Mouse (Mus musculus): ENCODE data around the gene Prkcz. TPM values are rescaled to one million over a fixed set of nuclear protein-coding genes. Genes with fewer than 3 reads are reported as not detected.
A peak's percentile ranks its signal among the peaks of the same experiment; 100 is the strongest.

Gene Prkcz
- polyA plus RNA-seq, 1 experiment from 2014 or later: 62.3 TPM

DNA sequence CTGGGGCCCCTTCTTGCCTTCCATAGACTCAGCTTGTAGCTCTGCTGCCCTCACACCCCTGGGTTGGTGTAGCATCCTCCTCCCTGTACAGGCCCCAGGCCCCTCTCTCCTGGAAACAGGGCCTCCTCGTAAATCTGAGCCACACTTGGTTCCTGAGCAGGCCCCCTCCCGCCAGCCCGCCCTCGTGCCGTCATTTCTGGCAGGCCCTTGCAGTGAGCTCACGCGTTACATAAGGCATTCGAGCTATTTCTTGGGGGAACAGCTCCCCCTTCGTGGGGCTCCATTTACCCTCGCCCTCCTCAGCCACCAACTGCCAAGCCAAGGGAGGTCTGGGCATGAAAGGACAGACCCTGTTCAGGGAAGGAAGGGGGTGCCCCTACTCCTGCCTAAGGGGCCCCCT lies 127.3 kb downstream of the Prkcz start:
- H3K9me3 ChIP-seq: no peaks in the 10 kb centered on the region
- ATAC-seq (ENCODE audit: low read depth): peak; percentile 55
- H3K36me3 ChIP-seq: no peaks in the 10 kb centered on the region
- H3K9ac ChIP-seq: peak overlapping the region; percentile 65
- H3K4me2 ChIP-seq: no peak overlapping the region
- no peak overlapping the region for H3K4me3 ChIP-seq
- WGBS: 8% methylated on average over 10 of the region's 10 CpGs
- peaks cover 42% of the 10 kb centered on the region for H3K4me1 ChIP-seq (replicated peaks)
- H3K27me3 ChIP-seq: no peaks in the 10 kb centered on the region
- H3K27ac ChIP-seq (replicated peaks): peak overlapping the region; percentile 94

DNA sequence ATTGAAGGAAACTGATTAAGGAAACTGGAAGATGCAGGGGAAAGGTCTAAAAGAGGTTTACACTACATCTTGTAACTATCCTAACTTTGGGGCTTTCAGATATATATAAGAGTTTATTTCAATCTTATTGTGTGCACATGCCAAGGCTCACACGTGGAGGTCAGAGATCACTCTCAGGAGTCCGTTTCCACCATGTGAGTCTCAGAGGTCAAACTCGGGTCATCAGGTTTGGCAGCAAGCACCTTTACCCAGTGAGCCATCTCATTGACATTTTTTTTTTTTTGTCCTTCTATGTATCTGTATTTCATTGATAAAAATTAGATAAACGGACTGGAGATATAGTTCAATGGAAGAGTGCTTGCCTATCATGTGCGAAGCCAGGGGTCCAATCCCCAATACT lies 132.7 kb downstream of the Prkcz start:
- no peaks in the 10 kb centered on the region for H3K36me3 ChIP-seq
- no peaks in the 10 kb centered on the region for H3K27me3 ChIP-seq
- 78% methylated on average over 5 of the region's 5 CpGs for WGBS
- no peak for ATAC-seq (ENCODE audit: low read depth)
- no peak overlapping the region for H3K4me3 ChIP-seq
- H3K4me2 ChIP-seq: no peak overlapping the region
- no peak overlapping the region for H3K27ac ChIP-seq (replicated peaks)
- H3K4me1 ChIP-seq (replicated peaks): peaks cover 10% of the 10 kb centered on the region
- no peak overlapping the region for H3K9ac ChIP-seq
- no peaks in the 10 kb centered on the region for H3K9me3 ChIP-seq

DNA sequence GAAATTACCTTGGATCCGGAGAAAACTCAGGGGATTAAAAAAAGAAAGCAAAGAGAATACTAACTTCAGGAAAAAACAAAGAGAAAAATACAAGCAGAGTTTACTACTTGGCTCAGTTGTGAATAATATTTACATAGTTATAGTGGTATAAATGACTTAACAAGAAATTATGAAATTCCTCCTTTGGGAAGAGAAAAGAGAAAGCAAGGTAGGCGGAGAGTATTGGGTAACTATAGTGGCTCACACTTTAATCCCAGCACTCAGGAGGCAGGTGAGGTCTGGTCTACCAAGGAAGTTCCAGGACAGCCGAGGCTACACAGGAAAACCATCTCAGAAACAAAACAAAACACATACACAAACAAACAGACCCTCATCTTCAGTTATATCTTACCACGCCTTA lies 133.2 kb downstream of the Prkcz start:
- H3K9ac ChIP-seq: no peak overlapping the region
- H3K4me1 ChIP-seq (replicated peaks): peaks cover 7% of the 10 kb centered on the region; the same call in 1 of the 2 replicates
- H3K27me3 ChIP-seq: no peaks in the 10 kb centered on the region
- no peak overlapping the region for H3K4me3 ChIP-seq
- H3K4me2 ChIP-seq: no peak overlapping the region
- H3K36me3 ChIP-seq: no peaks in the 10 kb centered on the region
- no peaks in the 10 kb centered on the region for H3K9me3 ChIP-seq
- H3K27ac ChIP-seq (replicated peaks): no peak overlapping the region
- 89% methylated on average over 4 of the region's 4 CpGs for WGBS
- ATAC-seq (ENCODE audit: low read depth): no peak

DNA sequence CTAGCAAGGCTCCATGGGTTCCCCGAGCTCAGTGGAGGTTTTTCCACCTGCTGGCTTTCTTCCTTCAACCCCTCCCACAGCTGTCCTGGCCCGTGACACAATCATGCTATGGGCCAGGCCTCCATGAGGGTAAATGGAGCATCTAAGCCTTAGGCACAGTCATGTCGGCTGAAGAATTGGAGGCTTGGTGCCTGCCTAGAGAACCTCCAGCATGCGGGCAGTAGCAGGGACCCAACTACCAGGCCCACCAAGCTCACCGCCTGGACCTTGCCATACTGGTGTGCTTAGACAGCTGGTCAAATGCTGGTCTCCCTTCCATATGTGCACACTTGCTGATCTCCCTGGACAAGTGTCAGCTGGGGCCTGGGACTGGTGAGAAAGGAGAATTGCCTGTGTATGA lies 135.2 kb downstream of the Prkcz start:
- Histone ChIP-seq H3K27ac (replicated peaks) (no peak overlapping the region), H3K36me3 (no peaks in the 10 kb centered on the region), H3K4me3 (no peak overlapping the region), H3K9me3 (no peaks in the 10 kb centered on the region), H3K9ac (no peak overlapping the region), H3K27me3 (no peaks in the 10 kb centered on the region), H3K4me1 (replicated peaks) (peaks cover 17% of the 10 kb centered on the region), H3K4me2 (no peak overlapping the region)
- ATAC-seq (ENCODE audit: low read depth): no peak
- WGBS: 86% methylated on average over 5 of the region's 5 CpGs

DNA sequence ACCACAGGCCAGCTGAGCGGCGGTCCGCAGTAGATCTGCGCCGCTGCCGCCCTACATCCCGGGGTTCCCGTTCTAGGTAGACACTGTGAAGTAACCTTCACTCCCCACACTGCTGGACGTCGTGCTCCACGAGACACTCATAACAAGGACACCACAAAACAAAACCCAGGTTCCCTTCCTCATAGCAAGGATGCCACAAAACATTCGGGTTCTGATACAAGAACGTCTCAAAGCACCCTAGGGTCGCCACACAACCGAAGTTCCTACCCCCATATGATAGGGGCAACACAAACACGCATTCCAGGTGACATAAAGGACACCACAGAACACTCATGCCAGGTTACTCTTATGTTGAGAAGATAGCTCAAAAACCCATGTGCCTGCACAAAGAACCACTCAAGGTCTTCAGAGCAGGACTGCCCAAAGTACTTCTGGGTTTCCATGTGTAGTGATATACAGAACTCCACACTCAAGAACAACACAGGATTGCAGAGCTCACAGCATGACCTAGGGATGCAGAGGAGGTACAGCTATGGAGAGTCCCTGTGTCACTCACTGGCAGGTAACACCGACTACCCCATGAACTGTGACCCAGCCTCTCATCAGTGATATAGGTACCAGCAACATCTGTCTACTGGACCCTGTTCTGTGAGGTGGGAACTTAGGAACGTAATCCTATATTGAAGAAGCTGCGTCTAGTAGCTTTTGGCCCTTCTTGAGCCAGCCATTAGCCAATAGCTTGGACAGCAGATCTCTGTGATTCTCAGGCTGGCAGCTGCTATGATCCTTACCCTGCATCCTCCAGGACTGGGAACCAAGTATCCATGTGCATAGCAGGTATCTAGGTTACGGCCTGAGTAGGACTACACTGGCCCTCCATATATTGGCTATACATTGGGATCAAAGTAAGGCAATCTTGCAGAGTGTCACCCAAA lies 137.3 kb downstream of the Prkcz start:
- no peaks in the 10 kb centered on the region for H3K36me3 ChIP-seq
- peak overlapping the region; percentile 69 for H3K4me2 ChIP-seq
- peak overlapping the region; percentile 97 for H3K27ac ChIP-seq (replicated peaks)
- no peaks in the 10 kb centered on the region for H3K9me3 ChIP-seq
- H3K4me3 ChIP-seq: peak overlapping the region; percentile 84
- 33% methylated on average over 20 of the region's 20 CpGs for WGBS
- ATAC-seq (ENCODE audit: low read depth): peak; percentile 42
- H3K4me1 ChIP-seq (replicated peaks): peaks cover 38% of the 10 kb centered on the region
- peak overlapping the region; percentile 87 for H3K9ac ChIP-seq
- H3K27me3 ChIP-seq: no peaks in the 10 kb centered on the region

DNA sequence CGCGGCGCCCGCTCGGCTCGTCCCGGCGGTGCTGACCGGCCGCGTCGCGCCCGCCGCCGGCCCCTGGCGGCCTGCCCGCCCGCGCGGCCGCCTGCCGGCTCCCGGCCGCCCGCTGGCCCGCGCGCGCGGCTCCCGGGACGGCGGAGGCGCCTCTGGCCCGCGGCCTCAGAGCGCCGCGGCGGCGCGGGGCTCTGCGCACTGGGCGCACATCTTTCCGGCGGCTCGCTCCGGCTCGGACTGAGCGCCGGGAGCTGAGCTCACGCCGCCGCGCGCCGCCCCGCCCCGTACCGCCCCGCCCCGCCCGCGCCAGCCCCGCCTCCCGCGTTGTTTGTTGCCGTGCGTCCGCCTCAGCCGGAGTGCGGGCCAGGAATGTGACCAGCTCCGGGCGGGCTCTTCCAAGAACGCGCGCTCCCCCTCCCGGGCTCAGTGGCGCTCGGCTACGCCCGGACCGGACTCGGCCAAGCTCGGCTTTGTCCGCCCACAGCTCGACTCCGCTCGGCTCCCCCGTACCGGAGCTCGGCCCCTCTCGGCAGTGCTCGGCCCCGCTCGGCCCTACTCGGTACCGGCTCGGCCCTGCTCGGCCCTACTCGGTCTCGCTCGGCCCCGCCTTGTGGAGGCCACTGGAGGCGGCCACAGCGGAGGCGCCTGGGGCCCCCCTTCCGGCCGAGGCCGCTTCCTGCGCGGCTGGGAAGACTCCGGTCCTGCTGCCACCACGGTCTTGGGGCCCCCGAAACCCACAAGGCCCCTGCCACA lies 138.1 kb downstream of the Prkcz start:
- peak overlapping the region; percentile 98 for H3K9ac ChIP-seq
- H3K4me2 ChIP-seq: peak overlapping the region; percentile 69
- ATAC-seq (ENCODE audit: low read depth): peak; percentile 99
- no peaks in the 10 kb centered on the region for H3K36me3 ChIP-seq
- peak overlapping the region; percentile 84 for H3K4me3 ChIP-seq
- H3K4me1 ChIP-seq (replicated peaks): peaks cover 46% of the 10 kb centered on the region
- under 1% methylated on average over 69 of the region's 116 CpGs for WGBS
- no peaks in the 10 kb centered on the region for H3K27me3 ChIP-seq
- H3K27ac ChIP-seq (replicated peaks): peak overlapping the region; percentile 97
- no peaks in the 10 kb centered on the region for H3K9me3 ChIP-seq

DNA sequence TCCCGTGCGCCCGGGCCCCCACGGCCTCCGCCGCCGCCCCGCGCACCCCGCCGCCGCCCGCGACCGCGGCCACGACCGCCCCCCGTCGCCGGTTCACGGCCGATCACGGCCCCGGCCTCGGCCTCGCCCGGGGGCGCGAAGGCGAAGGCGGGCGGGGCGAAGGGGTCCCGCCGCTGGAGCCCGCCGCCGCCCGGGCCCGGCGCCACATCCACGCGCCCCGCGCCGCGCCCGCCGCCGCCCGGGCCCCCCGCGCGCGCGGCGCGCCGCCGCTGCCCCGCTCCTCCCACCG lies 138.7 kb downstream of the Prkcz start, which contains the start of gene Ski:
Gene Ski (minus strand): TSS at position 41 of the 289 bp plus-strand sequence.
- WGBS: under 1% methylated on average over 32 of the region's 63 CpGs
- no peak for ATAC-seq (ENCODE audit: low read depth)
- Histone ChIP-seq H3K27me3 (no peaks in the 10 kb centered on the region), H3K4me3 (peak within 1 kb of the TSS; percentile 84), H3K9me3 (no peaks in the 10 kb centered on the region), H3K36me3 (no peaks in the 10 kb centered on the region), H3K9ac (peak within 1 kb of the TSS; percentile 98), H3K4me2 (peak within 1 kb of the TSS; percentile 100), H3K27ac (replicated peaks) (peak within 1 kb of the TSS; percentile 97), H3K4me1 (replicated peaks) (peaks cover 51% of the 10 kb centered on the region)

DNA sequence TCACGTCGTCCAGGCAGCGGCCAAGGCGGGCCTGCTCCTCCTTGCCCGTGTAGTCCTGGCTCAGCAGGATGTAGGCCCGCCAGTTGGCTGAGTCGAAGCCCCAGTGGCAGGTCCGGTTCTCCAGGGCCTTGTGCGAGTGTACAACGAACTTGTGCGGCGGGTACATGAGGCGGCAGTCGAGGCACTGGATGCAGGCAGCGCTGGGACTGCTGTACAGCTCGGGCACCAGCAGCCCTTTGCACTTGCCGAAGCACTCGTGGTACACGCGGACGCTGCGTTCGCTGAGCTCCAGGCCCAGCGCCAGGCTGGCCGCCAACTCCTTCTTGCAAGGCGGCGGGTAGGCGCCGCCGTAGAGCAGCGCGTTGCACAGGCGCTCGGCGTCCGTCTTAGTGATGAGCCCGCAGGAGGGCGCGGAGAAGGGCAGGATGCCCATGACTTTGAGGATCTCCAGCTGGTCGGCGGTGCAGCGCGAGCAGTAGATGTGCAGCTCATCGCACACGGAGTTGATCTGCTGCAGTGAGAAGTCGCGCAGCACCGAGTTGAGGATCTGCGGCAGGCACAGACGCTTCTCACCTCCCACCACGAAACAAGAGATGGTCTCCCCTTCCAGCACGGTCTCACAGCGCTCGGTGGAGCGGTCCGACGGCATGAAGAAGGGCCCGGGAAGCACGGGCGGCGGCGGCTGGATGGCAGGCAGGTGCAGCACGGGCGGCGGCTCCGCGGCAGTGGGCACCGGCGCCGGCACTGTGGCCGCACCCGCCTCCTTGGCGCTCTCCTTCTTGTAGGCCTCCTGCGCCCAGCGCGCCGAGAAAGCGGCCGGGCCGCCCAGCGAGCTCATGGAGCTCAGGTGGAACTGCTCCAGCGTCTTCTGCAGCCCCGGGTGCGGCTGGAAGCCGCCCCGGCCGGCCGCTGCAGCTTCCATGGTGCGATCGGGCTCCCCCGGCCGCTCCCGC lies 139.3 kb downstream of the Prkcz start:
- Histone ChIP-seq H3K9me3 (no peaks in the 10 kb centered on the region), H3K36me3 (no peaks in the 10 kb centered on the region), H3K4me3 (peak overlapping the region; percentile 84), H3K4me1 (replicated peaks) (peaks cover 58% of the 10 kb centered on the region), H3K27me3 (no peaks in the 10 kb centered on the region), H3K27ac (replicated peaks) (peak overlapping the region; percentile 97), H3K4me2 (peak overlapping the region; percentile 100), H3K9ac (peak overlapping the region; percentile 98)
- no peak for ATAC-seq (ENCODE audit: low read depth)
- under 1% methylated on average over 84 of the region's 93 CpGs for WGBS

DNA sequence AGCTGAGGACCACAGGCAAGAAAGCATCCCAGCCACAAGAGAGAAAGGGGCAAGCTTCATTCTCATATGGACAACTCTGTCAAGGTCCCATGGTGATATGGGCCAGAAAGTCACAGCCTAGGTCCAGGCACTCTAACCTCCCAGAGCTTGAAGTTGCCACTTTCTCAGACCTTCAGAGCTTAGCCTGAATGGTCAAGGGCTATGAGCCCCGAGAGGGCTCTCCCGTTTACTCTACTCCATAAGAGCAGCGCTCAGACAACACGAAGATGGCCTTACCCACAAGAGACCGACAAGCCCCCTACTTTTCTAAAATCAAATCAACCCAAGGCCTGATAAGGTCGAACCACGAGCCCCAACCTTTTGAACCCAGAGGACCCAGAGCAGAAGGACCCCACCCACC lies 140.1 kb downstream of the Prkcz start:
- no peaks in the 10 kb centered on the region for H3K36me3 ChIP-seq
- H3K4me2 ChIP-seq: peak overlapping the region; percentile 100
- no peaks in the 10 kb centered on the region for H3K27me3 ChIP-seq
- H3K9me3 ChIP-seq: no peaks in the 10 kb centered on the region
- peak overlapping the region; percentile 98 for H3K9ac ChIP-seq
- WGBS: under 1% methylated on average over 7 of the region's 7 CpGs
- H3K27ac ChIP-seq (replicated peaks): peak overlapping the region; percentile 97
- H3K4me3 ChIP-seq: peak overlapping the region; percentile 84
- ATAC-seq (ENCODE audit: low read depth): no peak
- peaks cover 65% of the 10 kb centered on the region for H3K4me1 ChIP-seq (replicated peaks)

DNA sequence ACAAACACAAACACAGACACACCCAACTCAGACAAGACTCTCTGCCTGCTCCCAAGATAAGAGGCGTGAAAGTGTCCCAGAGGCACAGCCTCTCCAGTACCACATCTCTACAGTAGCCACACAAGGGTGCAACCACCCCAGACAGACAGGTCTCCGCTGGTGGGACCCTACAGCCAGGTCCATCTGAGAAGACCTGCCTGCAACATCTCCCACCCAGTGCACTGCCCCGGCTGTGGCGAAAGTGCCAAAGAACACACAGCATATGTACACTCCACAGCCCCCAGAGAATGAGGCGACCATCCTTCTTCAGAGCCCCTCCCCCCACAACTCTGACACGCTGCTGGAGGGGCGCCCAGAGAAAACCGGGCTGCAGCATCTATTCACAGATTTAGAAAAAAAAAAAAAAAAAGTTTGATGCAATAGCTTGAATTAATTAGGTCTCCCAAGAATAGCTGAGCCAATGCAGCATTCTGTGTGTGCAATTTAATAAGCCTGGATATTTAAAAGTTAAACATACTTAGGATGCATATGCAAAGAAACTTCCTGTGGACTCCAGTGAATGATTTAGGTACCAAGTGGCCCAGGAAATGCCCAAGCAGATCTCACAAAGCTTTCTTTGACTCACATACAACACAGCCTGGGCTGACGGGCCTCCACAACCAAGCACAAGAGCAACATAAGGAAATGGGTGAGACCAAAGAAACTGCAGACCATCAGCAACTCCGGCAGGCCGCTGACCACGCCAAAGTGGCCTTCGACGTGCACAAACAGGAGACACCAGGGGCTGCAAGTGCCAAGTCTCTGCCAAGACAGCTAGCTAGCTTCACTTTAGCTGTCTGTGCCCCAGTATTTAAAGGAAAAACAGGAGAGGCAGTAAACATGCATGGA lies 140.7 kb downstream of the Prkcz start:
- peak overlapping the region; percentile 98 for H3K9ac ChIP-seq
- peak overlapping the region; percentile 84 for H3K4me3 ChIP-seq
- H3K9me3 ChIP-seq: no peaks in the 10 kb centered on the region
- H3K4me1 ChIP-seq (replicated peaks): peaks cover 72% of the 10 kb centered on the region
- H3K36me3 ChIP-seq: no peaks in the 10 kb centered on the region
- H3K27me3 ChIP-seq: no peaks in the 10 kb centered on the region
- H3K4me2 ChIP-seq: peak overlapping the region; percentile 100
- ATAC-seq (ENCODE audit: low read depth): no peak
- WGBS: 4% methylated on average over 14 of the region's 14 CpGs
- peak overlapping the region; percentile 97 for H3K27ac ChIP-seq (replicated peaks)
